Mouse (Mus musculus): ENCODE results near the gene Rwdd4a.

DNA sequence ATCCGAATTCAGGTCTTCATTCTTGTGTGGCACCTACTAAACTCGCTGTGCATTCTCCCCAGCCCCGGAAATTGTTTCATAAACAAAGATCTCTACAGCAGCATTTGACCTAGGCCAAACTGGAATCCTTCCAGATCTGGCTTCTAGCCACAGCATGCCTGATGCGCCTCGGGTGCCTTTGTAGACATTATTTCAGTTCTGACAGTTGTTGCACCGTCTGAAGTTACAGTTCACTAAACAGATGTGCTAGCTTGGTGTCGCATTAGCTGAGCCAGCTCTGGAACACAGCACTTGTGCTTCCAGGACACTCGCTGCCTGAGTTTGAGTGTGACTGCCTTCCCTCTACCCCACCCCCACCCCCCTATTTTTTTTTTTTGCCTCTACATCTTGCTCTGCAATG is 67.2 kb downstream of the Rwdd4a start:
- TF ChIP-seq CTCF (IDR thresholded peaks at IDR 0.05; ENCODE audit: extremely low read depth, insufficient read depth, insufficient read length, insufficient replicate concordance) (no peak), POLR2A (IDR thresholded peaks at IDR 0.05; ENCODE audit: low read depth, low read length) (no peak)

All from spleen, adult 2 months (tissue).